Mouse (Mus musculus): ENCODE data around the gene Olfr220. TPM values are rescaled to one million over a fixed set of nuclear protein-coding genes. Genes with fewer than 3 reads are reported as not detected.

Olfr220 gene
- polyA plus RNA-seq, 1 experiment from 2014 or later: not detected

- Histone ChIP-seq H3K4me1 (peaks cover 20% of the 10 kb centered on the region), H3K27ac (replicated peaks) (no peak overlapping the region), H3K9me3 (replicated peaks) (no peaks in the 10 kb centered on the region), H3K4me2 (no peak overlapping the region), H3K4me3 (replicated peaks) (no peak overlapping the region), H3K27me3 (replicated peaks) (no peaks in the 10 kb centered on the region), H3K9ac (replicated peaks) (no peak overlapping the region), H3K36me3 (no peaks in the 10 kb centered on the region)
- WGBS: 13% methylated on average over 4 of the region's 4 CpGs
- ATAC-seq (ENCODE audit: low FRiP score): no peak
These were observed 58.2 kb downstream of the Olfr220 start for GRCm38 (mm10) chr1:174500064-174500463.

Other genes starting within 250 kb of the Olfr220 start
- not detected in 2 replicates for gene Olfr419, start 190.0 kb upstream of the Olfr220 start, polyA plus RNA-seq (2015; fragmentation: Nextera tagmentation; extraction: Ambion mirVana)
- 0.23 TPM in 1 of 2 replicates, not detected in the other for gene Mptx1, start 111.6 kb upstream of the Olfr220 start, polyA plus RNA-seq (2015; fragmentation: Nextera tagmentation; extraction: Ambion mirVana)
- gene Olfr417, start 77.0 kb upstream of the Olfr220 start, polyA plus RNA-seq (2015; fragmentation: Nextera tagmentation; extraction: Ambion mirVana): not detected in 2 replicates
- gene Olfr248, start 51.0 kb upstream of the Olfr220 start, polyA plus RNA-seq (2015; fragmentation: Nextera tagmentation; extraction: Ambion mirVana): not detected in 2 replicates
- not detected in 2 replicates for gene Olfr414, start 18.0 kb upstream of the Olfr220 start, polyA plus RNA-seq (2015; fragmentation: Nextera tagmentation; extraction: Ambion mirVana)
- 8.3 and 8.5 TPM in 2 replicates for gene Fmn2, start 59.7 kb downstream of the Olfr220 start, polyA plus RNA-seq (2015; fragmentation: Nextera tagmentation; extraction: Ambion mirVana)